Mouse (Mus musculus) olfactory bulb, adult 2 months (tissue): Measurements from ENCODE around the gene Gm29423. TPM values are rescaled to one million over a fixed set of nuclear protein-coding genes. Genes with fewer than 3 reads are reported as not detected.
"Not testable (repeated sequence)": the region's sequence is repeated elsewhere in the genome, so short reads cannot be mapped to it uniquely, and the experiment has no call there.

Source experiments
- H3K27ac ChIP-seq: fragments of 200-500 bp; 2 replicates; pipeline ENCODE4 v1.5.1; 2012; ENCODE audit warnings: low read depth, low read length; ENCODE audit not compliant: insufficient read depth
- H3K4me1 ChIP-seq: fragments of 200-500 bp; 2 replicates; pipeline ENCODE4 v1.6.1; 2012; ENCODE audit warnings: low read length; ENCODE audit not compliant: control insufficient read depth, insufficient read depth
- H3K4me3 ChIP-seq: fragments of 200-500 bp; 2 replicates; pipeline ENCODE4 v1.5.1; 2012; ENCODE audit warnings: mild to moderate bottlenecking, low read depth, low read length, moderate library complexity; ENCODE audit not compliant: insufficient read depth
- WGBS: fragments of 180-500 bp; shearing (Covaris S2); methylation state at CpG from one replicate; pipeline ENCODE4 v1.1.7; 2018; 5-methylcytosine and 5-hydroxymethylcytosine counted together
- polyA plus RNA-seq: library from polyadenylated mRNA; stranded (reverse); fragments of >200 nt; gene quantifications from 2 replicates; pipeline ENCODE4 v1.2.4, GENCODE M21; 2012; ENCODE audit warnings: low replicate concordance; ENCODE audit not compliant: missing spikeins, insufficient read depth, insufficient read length

Gm29423 gene
- not detected in 2 replicates for polyA plus RNA-seq

DNA sequence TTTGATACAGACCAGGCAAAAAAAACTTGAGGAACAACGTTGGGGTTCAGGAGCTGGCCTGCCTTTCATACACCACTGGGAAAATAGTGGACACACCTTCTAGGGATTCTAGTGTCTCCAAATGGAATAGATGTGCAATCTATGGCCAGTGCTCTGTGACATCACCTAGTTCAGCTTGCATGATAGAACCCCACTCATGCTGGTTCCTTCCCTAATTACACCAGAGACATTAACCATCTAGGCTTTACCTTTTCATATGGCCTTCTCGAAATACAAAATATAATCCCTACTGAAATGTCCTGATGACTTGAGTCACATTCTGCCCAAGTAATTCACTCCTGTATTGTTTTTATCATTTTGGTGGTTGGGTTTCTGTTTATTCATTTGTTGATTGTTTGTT lies at the start of gene Gm29423, which contains the start of gene Gm29644:
Gm29423 (minus strand) TSS at position 101 of the 400 bp plus-strand sequence.
Gm29644 (minus strand) TSS at position 157 of the 400 bp plus-strand sequence.
- WGBS, result no CpG with 5 or more reads among the region's 2 CpGs
- not testable (repeated sequence) for H3K4me3 ChIP-seq, H3K27ac ChIP-seq, H3K4me1 ChIP-seq

DNA sequence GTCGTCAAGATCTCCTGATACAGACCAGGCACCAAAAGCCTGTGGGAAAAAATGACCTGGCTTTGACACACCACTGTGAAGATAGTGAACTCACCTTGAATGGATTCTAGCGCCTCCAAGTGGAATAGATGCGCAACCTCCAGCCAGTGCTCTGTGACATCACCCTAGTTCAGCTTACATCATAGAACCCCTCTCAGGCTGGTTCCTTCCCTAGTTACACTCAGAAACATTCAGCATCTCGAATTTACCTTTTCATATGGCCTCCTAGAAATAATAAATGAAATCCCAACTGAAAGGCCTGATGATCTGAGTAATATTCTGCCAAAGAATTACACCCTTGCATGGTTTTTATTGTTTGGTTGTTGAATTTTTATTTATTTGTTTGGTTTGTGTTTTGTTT lies 29.5 kb downstream of the Gm29423 start, which contains the start of gene Gm21118:
Gm21118 (minus strand) TSS at position 101 of the 400 bp plus-strand sequence.
- WGBS, result no CpG with 5 or more reads among the region's 4 CpGs
- H3K4me1 ChIP-seq, H3K4me3 ChIP-seq, H3K27ac ChIP-seq: not testable (repeated sequence)

Other genes with a start within 250 kb of the Gm29423 start
- gene Gm21118, start 29.6 kb downstream of the Gm29423 start, polyA plus RNA-seq, result not detected in 2 replicates
- gene Gm29644, start 56 bp upstream of the Gm29423 start, polyA plus RNA-seq, result not detected in 2 replicates
- gene Gm20888, start 138.6 kb upstream of the Gm29423 start, polyA plus RNA-seq, result not detected in 2 replicates